In genomic region chr11:78976731-78977510, GRCm38 (mm10) we compare ENCODE assay signal across 21 mouse cellular contexts. TPM values are rescaled to one million over a fixed set of nuclear protein-coding genes. Genes with fewer than 3 reads are reported as not detected.
"Had no signal": no experiment of that assay in that cellular context is flagged by ENCODE, and none has a peak within 500 bp of the region (broad histone marks: within the 10 kb centered on the region; RNA-seq: fewer than 3 reads in every experiment).

No protein-coding gene starts in this region.

- H3K36me3 ChIP-seq: limb, embryonic 12.5 days; limb, embryonic 15.5 days; midbrain, embryonic 12.5 days; neural tube, embryonic 13.5 days had no signal

- H3K9me3 ChIP-seq: limb, embryonic 12.5 days; limb, embryonic 15.5 days; liver, embryonic 12.5 days; liver, embryonic 15.5 days; midbrain, embryonic 12.5 days; neural tube, embryonic 13.5 days had no signal

- H3K4me3 ChIP-seq: limb, embryonic 12.5 days; limb, embryonic 15.5 days; liver, embryonic 12.5 days; liver, embryonic 15.5 days; midbrain, embryonic 12.5 days; myocyte; neural tube, embryonic 13.5 days had no signal

- H3K27ac ChIP-seq: limb, embryonic 12.5 days; limb, embryonic 15.5 days; liver, embryonic 12.5 days; liver, embryonic 15.5 days; midbrain, embryonic 12.5 days; neural tube, embryonic 13.5 days had no signal

- H3K4me2 ChIP-seq: limb, embryonic 12.5 days; limb, embryonic 15.5 days; liver, embryonic 12.5 days; liver, embryonic 15.5 days; midbrain, embryonic 12.5 days; neural tube, embryonic 13.5 days had no signal

- ATAC-seq: liver, embryonic 12.5 days; midbrain, embryonic 16.5 days had no signal

- H3K27me3 ChIP-seq: limb, embryonic 12.5 days; limb, embryonic 15.5 days; liver, embryonic 12.5 days; liver, embryonic 15.5 days; midbrain, embryonic 12.5 days; neural tube, embryonic 13.5 days had no signal

- DNase-seq: kidney, adult 18-20 months; kidney, adult 9 months; kidney, postnatal 14 days; kidney, postnatal 4 days; left cerebral cortex, postnatal 4 days; lung, adult 2 months; lung, postnatal 14 days; lung, postnatal 4 days; thymus, adult 18-20 months had no signal

- H3K9ac ChIP-seq: limb, embryonic 12.5 days; limb, embryonic 15.5 days; liver, embryonic 12.5 days; liver, embryonic 15.5 days; midbrain, embryonic 12.5 days; neural tube, embryonic 13.5 days had no signal

RNA-seq across cellular contexts. Expression of gene Nos2, which starts 56.3 kb away (rescaled TPM):
- total RNA-seq: megakaryocyte progenitor cell, adult 5-6 weeks; megakaryocyte-erythroid progenitor cell, adult 5-6 weeks; monocyte, adult 5-6 weeks; neutrophil, adult 5-6 weeks had no signal
